Mouse (Mus musculus) bone marrow macrophage, adult 2 months (primary cell): ENCODE data around the gene Nudt19.

Experiments
- CTCF ChIP-seq: IDR thresholded peaks from 2 replicates; pipeline ENCODE4 v1.5.1; 2012; ENCODE audit warnings: low read depth, mild to moderate bottlenecking, low read length, moderate library complexity
- POLR2A ChIP-seq: IDR thresholded peaks from 2 replicates; pipeline ENCODE4 v1.6.1; 2012; ENCODE audit warnings: mild to moderate bottlenecking, low read depth, low read length, borderline replicate concordance

DNA sequence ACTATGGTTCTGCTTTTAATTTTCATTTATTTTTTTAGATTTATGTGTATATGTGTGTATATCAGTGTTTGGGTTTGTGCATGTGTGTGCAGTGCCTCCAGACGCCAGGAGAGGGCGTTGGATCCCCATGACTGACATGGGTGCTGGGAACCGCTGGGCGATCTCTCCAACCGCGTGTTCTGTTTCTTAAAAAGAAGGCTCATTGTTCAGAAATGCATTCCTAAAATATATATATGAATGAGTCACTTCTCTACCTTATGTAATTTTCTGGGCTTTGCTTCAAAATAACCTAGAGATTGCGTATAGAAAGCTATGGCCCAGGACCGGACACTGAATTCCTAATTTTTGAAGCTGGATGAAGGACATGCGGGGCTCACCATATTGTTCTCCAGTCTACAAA is 43.4 kb upstream of the Nudt19 start:
- TF ChIP-seq POLR2A (no peak), CTCF (no peak)
